Mouse (Mus musculus): ENCODE data around the gene Wfdc8. TPM values are rescaled to one million over a fixed set of nuclear protein-coding genes. Genes with fewer than 3 reads are reported as not detected.
"Not testable (repeated sequence)": the region's sequence is repeated elsewhere in the genome, so short reads cannot be mapped to it uniquely, and the experiment has no call there.

Gene Wfdc8
- polyA plus RNA-seq, 1 experiment from 2014 or later: not detected

GRCm38 (mm10) chr2:164600179-164600578 is 13.2 kb downstream of the Wfdc8 start:
- Histone ChIP-seq H3K27ac (replicated peaks) (no peak overlapping the region), H3K36me3 (no peaks in the 10 kb centered on the region), H3K27me3 (ENCODE audit: low read depth, poor library complexity, severe bottlenecking) (no peaks in the 10 kb centered on the region), H3K4me3 (no peak overlapping the region), H3K4me1 (peaks cover 5% of the 10 kb centered on the region; the same call in 1 of the 2 replicates), H3K9me3 (replicated peaks) (peaks cover 9% of the 10 kb centered on the region; the same call in 1 of the 2 replicates)
- no peak for DNase-seq (ENCODE audit: low spot score)
- 73% methylated on average over 3 of the region's 3 CpGs for WGBS

GRCm38 (mm10) chr2:164593494-164593893 is 19.9 kb downstream of the Wfdc8 start, which contains the start of gene Eppin:
Gene Eppin (minus strand): TSS chr2:164593594.
- H3K27me3 ChIP-seq (ENCODE audit: low read depth, poor library complexity, severe bottlenecking): no peaks in the 10 kb centered on the region
- no peak within 1 kb of the TSS for H3K27ac ChIP-seq (replicated peaks)
- H3K9me3 ChIP-seq (replicated peaks): no peaks in the 10 kb centered on the region
- H3K4me3 ChIP-seq: no peak within 1 kb of the TSS
- DNase-seq (ENCODE audit: low spot score): no peak
- H3K4me1 ChIP-seq: peaks cover 5% of the 10 kb centered on the region; the same call in 1 of the 2 replicates
- 88% methylated on average over 4 of the region's 4 CpGs for WGBS
- H3K36me3 ChIP-seq: no peaks in the 10 kb centered on the region

GRCm38 (mm10) chr2:164592014-164592413 is 21.4 kb downstream of the Wfdc8 start:
- H3K4me1 ChIP-seq: 0 out of 2 replicates have a peak, but pooled peaks cover under 1% of the 10 kb centered on the region
- H3K36me3 ChIP-seq: no peaks in the 10 kb centered on the region
- peak; percentile 40 for DNase-seq (ENCODE audit: low spot score)
- 13% methylated on average over 4 of the region's 4 CpGs for WGBS
- H3K9me3 ChIP-seq (replicated peaks): no peaks in the 10 kb centered on the region
- no peaks in the 10 kb centered on the region for H3K27me3 ChIP-seq (ENCODE audit: low read depth, poor library complexity, severe bottlenecking)
- H3K27ac ChIP-seq (replicated peaks): peak overlapping the region; percentile 69
- H3K4me3 ChIP-seq: no peak overlapping the region

GRCm38 (mm10) chr2:164585025-164585725 is 28.3 kb downstream of the Wfdc8 start, which contains the start of gene Wfdc6a:
Gene Wfdc6a (minus strand): TSS chr2:164585447.
- not testable (repeated sequence) for DNase-seq (ENCODE audit: low spot score); H3K36me3 ChIP-seq; H3K27me3 ChIP-seq (ENCODE audit: low read depth, poor library complexity, severe bottlenecking); H3K9me3 ChIP-seq (replicated peaks); H3K4me3 ChIP-seq; H3K27ac ChIP-seq (replicated peaks)
- H3K4me1 ChIP-seq: peaks cover 17% of the 10 kb centered on the region
- WGBS: 68% methylated on average over 13 of the region's 13 CpGs

- H3K4me1 ChIP-seq; H3K9me3 ChIP-seq (replicated peaks); H3K27ac ChIP-seq (replicated peaks); H3K4me3 ChIP-seq; H3K27me3 ChIP-seq (ENCODE audit: low read depth, poor library complexity, severe bottlenecking); H3K36me3 ChIP-seq; DNase-seq (ENCODE audit: low spot score): not testable (repeated sequence)
- WGBS: 89% methylated on average over 6 of the region's 6 CpGs
Measured at GRCm38 (mm10) chr2:164573359-164573758, 40.1 kb downstream of the Wfdc8 start, which contains the start of gene Spint3. Gene Spint3 (minus strand): TSS chr2:164573459.

DNA sequence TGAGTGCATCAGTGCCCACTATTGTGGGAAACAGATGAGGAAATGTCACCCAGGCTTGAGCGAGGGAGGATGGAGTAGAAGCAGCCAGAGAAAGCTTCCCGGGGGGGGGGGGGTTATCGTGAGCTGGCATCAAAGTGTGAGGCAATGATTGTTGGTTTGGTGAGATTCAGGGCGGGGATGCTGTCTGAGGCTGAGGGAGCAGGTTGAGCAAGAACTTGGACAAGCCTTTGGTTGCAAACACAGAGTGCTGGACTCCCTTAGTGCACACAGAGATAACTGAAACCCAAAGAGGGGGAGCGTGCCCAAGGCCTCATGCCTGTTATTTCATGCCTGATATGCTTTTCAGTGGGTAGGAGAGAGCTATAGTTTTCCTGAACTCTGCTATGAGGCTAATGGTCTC is 46.0 kb downstream of the Wfdc8 start:
- DNase-seq (ENCODE audit: low spot score): no peak
- Histone ChIP-seq H3K27me3 (ENCODE audit: low read depth, poor library complexity, severe bottlenecking) (peaks cover 14% of the 10 kb centered on the region), H3K36me3 (peaks cover 8% of the 10 kb centered on the region; the same call in 1 of the 2 replicates), H3K4me3 (no peak overlapping the region), H3K9me3 (replicated peaks) (no peaks in the 10 kb centered on the region), H3K27ac (replicated peaks) (no peak overlapping the region), H3K4me1 (peaks cover 20% of the 10 kb centered on the region)
- WGBS: 89% methylated on average over 5 of the region's 5 CpGs

DNA sequence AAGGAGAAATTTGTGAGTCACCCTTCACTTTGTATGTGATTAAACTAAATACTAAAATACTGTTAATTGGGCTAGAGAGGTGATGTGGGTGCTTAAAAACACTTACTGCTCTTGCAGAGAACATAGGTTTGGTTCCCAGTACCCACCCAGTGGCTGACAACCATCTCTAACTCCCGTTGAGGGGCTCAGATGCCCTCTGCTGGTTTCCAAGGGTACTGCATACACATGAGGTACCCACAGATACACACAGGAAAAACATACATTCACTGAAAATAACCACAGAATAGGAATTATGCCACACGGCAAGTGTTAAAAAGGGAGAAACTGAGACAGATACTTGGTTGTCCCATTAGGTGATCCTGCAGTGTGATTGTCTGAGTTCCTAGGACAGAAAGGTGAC is 46.4 kb downstream of the Wfdc8 start:
- Histone ChIP-seq H3K4me3 (no peak overlapping the region), H3K36me3 (peaks cover 8% of the 10 kb centered on the region; the same call in 1 of the 2 replicates)

DNA sequence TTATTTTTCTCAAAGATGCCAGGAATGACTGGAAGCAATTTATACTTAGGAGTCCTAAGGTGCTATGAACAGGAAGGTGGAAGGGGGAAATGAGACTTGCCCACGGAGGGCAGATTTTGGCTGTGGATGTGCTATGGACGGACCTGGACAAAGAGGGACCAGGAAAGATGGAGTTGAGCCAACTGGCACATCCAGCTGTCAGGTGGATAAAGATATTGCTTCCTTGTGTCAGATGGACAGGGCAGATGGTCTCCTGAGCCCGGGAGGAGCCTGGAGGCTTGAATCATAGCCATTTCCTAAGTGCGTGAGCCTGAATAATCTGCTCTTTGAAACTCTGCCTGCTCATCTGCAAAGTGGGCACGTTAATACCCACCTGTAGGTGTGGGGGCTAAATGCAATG is 49.1 kb downstream of the Wfdc8 start:
- DNase-seq (ENCODE audit: low spot score): no peak
- Histone ChIP-seq H3K27ac (replicated peaks) (no peak overlapping the region), H3K4me1 (peaks cover 25% of the 10 kb centered on the region), H3K27me3 (ENCODE audit: low read depth, poor library complexity, severe bottlenecking) (peaks cover 29% of the 10 kb centered on the region), H3K4me3 (no peak overlapping the region), H3K36me3 (peaks cover 8% of the 10 kb centered on the region; the same call in 1 of the 2 replicates), H3K9me3 (replicated peaks) (no peaks in the 10 kb centered on the region)
- WGBS: 84% methylated on average over 5 of the region's 5 CpGs

More for the DNA sequence above, 46.4 kb downstream of the Wfdc8 start:
- H3K4me1 ChIP-seq: peaks cover 24% of the 10 kb centered on the region
- DNase-seq (ENCODE audit: low spot score): no peak
- no peaks in the 10 kb centered on the region for H3K9me3 ChIP-seq (replicated peaks)
- no peak overlapping the region for H3K27ac ChIP-seq (replicated peaks)
- 82% methylated on average over 2 of the region's 2 CpGs for WGBS
- H3K27me3 ChIP-seq (ENCODE audit: low read depth, poor library complexity, severe bottlenecking): peaks cover 18% of the 10 kb centered on the region

DNA sequence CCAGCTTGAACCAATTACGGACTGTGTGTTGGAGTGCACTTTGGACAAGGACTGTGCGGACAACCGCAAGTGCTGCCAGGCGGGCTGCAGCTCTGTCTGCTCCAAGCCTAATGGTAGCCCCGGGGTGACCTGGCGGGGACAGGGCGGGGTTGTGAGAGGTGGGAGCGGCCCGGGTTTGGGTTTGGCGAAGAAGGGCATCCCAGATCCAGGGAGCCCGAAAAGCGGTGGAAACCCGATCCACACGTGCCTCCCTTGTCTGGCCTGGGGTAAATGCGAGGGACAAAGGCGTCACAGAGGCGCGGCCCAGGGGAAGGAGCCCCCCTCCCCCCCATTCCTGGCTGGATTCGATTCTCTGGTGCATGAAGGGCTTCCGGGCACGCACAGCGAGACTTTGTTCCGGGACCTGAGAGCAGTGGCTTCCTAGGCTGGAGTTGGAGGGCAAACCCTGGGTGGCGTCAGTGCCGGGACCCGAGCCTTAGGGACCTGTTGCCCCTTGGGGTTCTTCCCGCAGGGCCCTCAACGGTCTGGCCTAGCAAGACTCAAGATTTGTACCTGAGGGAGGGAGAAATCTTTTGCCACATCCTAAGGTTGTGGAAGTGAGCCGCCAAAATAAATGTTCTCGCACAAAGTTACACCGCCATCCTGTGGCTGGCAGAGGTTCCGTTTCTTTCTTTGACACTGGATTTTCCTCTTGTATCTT is 49.9 kb downstream of the Wfdc8 start:
- Histone ChIP-seq H3K4me3 (peak overlapping the region; percentile 58), H3K9me3 (replicated peaks) (no peaks in the 10 kb centered on the region), H3K36me3 (peaks cover 8% of the 10 kb centered on the region; the same call in 1 of the 2 replicates), H3K27me3 (ENCODE audit: low read depth, poor library complexity, severe bottlenecking) (peaks cover 29% of the 10 kb centered on the region), H3K4me1 (peaks cover 25% of the 10 kb centered on the region), H3K27ac (replicated peaks) (peak overlapping the region; percentile 87)
- DNase-seq (ENCODE audit: low spot score): peak; percentile 77
- whole genome bisulfite sequencing: under 1% methylated on average over 32 of the region's 32 CpGs

DNA sequence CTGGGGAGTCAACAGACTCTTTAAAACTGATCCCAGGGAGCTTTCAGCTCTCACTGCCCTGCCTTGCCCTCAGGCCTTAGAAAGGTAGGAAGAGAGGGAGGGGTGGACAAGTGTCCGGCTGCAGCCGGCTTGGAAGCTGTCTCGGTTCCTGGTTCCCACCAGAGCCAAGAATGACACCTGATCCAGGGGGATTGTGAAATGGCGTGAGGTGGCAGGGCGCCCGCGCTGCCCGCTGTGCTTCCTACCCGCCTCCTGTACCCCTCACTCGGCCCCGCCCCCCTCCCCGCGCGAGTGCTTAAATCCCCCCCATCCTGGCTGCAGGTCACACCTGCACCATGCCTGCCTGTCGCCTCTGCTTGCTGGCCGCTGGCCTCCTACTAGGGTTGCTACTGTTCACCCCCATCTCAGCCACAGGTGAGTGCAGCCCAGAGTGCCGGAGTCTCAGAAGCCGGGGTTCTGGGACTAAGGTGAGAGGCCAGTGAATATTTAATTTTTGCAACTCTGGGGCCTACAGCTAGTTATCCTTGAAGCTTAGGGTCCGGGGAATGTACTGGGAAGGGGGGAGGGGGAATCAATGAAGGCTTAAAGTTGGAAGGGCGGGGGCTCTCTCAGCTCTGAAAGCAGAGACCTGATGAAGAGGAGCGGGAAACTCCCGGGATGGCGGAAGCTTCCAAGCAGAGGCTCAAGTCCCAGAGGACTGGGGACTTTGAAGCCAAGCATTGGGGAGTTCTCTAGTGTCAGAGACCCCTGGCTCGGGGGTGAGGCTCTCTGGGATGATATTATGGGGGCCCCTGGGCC is 50.8 kb downstream of the Wfdc8 start, which contains the start of gene Wfdc2:
Wfdc2 (plus strand) TSS at position 23 of the 798 bp plus-strand sequence.
- no peaks in the 10 kb centered on the region for H3K9me3 ChIP-seq (replicated peaks)

GRCm38 (mm10) chr2:164560106-164560505 is 53.3 kb downstream of the Wfdc8 start:
- WGBS: 90% methylated on average over 8 of the region's 8 CpGs
- no peak for DNase-seq (ENCODE audit: low spot score)
- Histone ChIP-seq H3K36me3 (no peaks in the 10 kb centered on the region), H3K27ac (replicated peaks) (no peak overlapping the region), H3K9me3 (replicated peaks) (no peaks in the 10 kb centered on the region), H3K4me3 (no peak overlapping the region), H3K4me1 (peaks cover 25% of the 10 kb centered on the region), H3K27me3 (ENCODE audit: low read depth, poor library complexity, severe bottlenecking) (peaks cover 29% of the 10 kb centered on the region)

More for the DNA sequence above, 50.8 kb downstream of the Wfdc8 start, which contains the start of gene Wfdc2:
- peak; percentile 18 for DNase-seq (ENCODE audit: low spot score)
- Histone ChIP-seq H3K27ac (replicated peaks) (peak within 1 kb of the TSS; percentile 87), H3K4me3 (peak within 1 kb of the TSS; percentile 58), H3K27me3 (ENCODE audit: low read depth, poor library complexity, severe bottlenecking) (peaks cover 29% of the 10 kb centered on the region), H3K36me3 (peaks cover 8% of the 10 kb centered on the region; the same call in 1 of the 2 replicates), H3K4me1 (peaks cover 25% of the 10 kb centered on the region)
- 2% methylated on average over 24 of the region's 24 CpGs for WGBS

DNA sequence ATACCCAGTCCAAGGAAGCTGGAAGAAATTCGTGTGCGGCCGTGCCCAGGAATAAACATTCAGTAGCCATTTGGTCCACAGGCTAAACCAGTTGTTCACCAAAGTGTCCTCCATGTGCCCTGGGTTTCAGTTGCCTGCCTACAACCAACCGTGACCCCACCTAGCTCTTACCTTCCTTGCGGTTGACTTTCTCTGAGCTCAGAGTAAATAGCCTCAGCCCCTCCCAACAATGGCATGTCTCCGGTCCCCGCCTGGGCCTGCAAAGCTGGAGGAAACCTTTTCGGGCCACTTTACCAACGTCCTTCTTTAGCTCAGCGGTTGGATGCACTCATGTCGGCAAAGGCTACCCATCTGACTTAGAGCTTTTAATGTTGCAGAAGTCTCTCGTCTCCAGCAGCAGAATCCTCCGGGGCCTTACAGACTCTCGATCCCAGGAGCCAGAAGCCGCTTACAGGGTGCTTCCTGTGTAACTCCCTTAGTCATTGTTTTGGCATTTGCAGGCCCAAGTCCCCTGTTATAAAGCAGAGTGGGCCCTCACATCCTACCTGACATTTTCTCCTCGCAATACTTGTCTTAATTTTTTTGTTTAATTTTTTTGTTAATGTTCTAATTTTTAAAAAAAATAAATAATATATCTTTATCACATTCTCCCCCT is 54.3 kb downstream of the Wfdc8 start:
- no peak for DNase-seq (ENCODE audit: low spot score)
- no peak overlapping the region; the same call in 1 of the 2 replicates for H3K27ac ChIP-seq (replicated peaks)
- no peak overlapping the region for H3K4me3 ChIP-seq
- H3K9me3 ChIP-seq (replicated peaks): no peaks in the 10 kb centered on the region
- 46% methylated on average over 16 of the region's 16 CpGs for WGBS
- peaks cover 23% of the 10 kb centered on the region for H3K27me3 ChIP-seq (ENCODE audit: low read depth, poor library complexity, severe bottlenecking)
- H3K36me3 ChIP-seq: no peaks in the 10 kb centered on the region
- peaks cover 22% of the 10 kb centered on the region for H3K4me1 ChIP-seq
